Mouse (Mus musculus): Measurements from ENCODE around the gene Pax7.

The Pax7 gene

GRCm38 (mm10) chr4:139810762-139811438 is 22.4 kb downstream of the Pax7 start:
- no peak for DNase-seq

- DNase-seq: no peak
Observed at GRCm38 (mm10) chr4:139809381-139809820, 23.9 kb downstream of the Pax7 start.

- no peak for DNase-seq
Observed at GRCm38 (mm10) chr4:139807820-139808219, 25.5 kb downstream of the Pax7 start.

- DNase-seq: no peak
Observed at GRCm38 (mm10) chr4:139807191-139807808, 26.0 kb downstream of the Pax7 start.

GRCm38 (mm10) chr4:139804896-139805295 is 28.4 kb downstream of the Pax7 start:
- DNase-seq: no peak

- DNase-seq: no peak
Observed at GRCm38 (mm10) chr4:139803981-139804380, 29.3 kb downstream of the Pax7 start.

GRCm38 (mm10) chr4:139799436-139800100 is 33.8 kb downstream of the Pax7 start:
- peak; percentile 7 for DNase-seq

GRCm38 (mm10) chr4:139797344-139797743 is 36.0 kb downstream of the Pax7 start:
- DNase-seq: no peak

GRCm38 (mm10) chr4:139796115-139796514 is 37.2 kb downstream of the Pax7 start:
- DNase-seq: no peak

- DNase-seq: no peak
Observed at GRCm38 (mm10) chr4:139791168-139791567, 42.2 kb downstream of the Pax7 start.

GRCm38 (mm10) chr4:139789772-139790171 is 43.6 kb downstream of the Pax7 start:
- no peak for DNase-seq

- DNase-seq: no peak
Observed at GRCm38 (mm10) chr4:139782926-139783467, 50.3 kb downstream of the Pax7 start.

- no peak for DNase-seq
Observed at GRCm38 (mm10) chr4:139771125-139771631, 62.1 kb downstream of the Pax7 start.

- DNase-seq: no peak
Observed at GRCm38 (mm10) chr4:139767823-139768222, 65.5 kb downstream of the Pax7 start.

- no peak for DNase-seq
Observed at GRCm38 (mm10) chr4:139767115-139767718, 66.1 kb downstream of the Pax7 start.

GRCm38 (mm10) chr4:139761911-139762310 is 71.4 kb downstream of the Pax7 start:
- no peak for DNase-seq

GRCm38 (mm10) chr4:139760736-139761135 is 72.6 kb downstream of the Pax7 start:
- DNase-seq: no peak

GRCm38 (mm10) chr4:139758512-139759340 is 74.6 kb downstream of the Pax7 start:
- DNase-seq: no peak

GRCm38 (mm10) chr4:139756931-139757330 is 76.4 kb downstream of the Pax7 start:
- no peak for DNase-seq

- no peak for DNase-seq
Observed at GRCm38 (mm10) chr4:139754148-139754710, 79.1 kb downstream of the Pax7 start.

GRCm38 (mm10) chr4:139750926-139751325 is 82.4 kb downstream of the Pax7 start:
- DNase-seq: no peak
